Mouse (Mus musculus): ENCODE measurements around the gene Zfp937. TPM values are rescaled to one million over a fixed set of nuclear protein-coding genes. Genes with fewer than 3 reads are reported as not detected.
"Not testable (repeated sequence)": the region's sequence is repeated elsewhere in the genome, so short reads cannot be mapped to it uniquely, and the experiment has no call there.

Gene Zfp937
- polyA plus RNA-seq (2015; fragmentation: Nextera tagmentation; extraction: Ambion mirVana): 0.72 and 1.0 TPM in 2 replicates

- H3K4me1 ChIP-seq (ENCODE audit: insufficient read depth); H3K9me3 ChIP-seq (ENCODE audit: low read length); H3K27me3 ChIP-seq (ENCODE audit: insufficient read depth, low read length); H3K27ac ChIP-seq (ENCODE audit: low read depth); H3K36me3 ChIP-seq (replicated peaks; ENCODE audit: insufficient read depth, low read length): not testable (repeated sequence)
- whole genome bisulfite sequencing (ENCODE audit: insufficient replicate concordance): 4% methylated on average over 15 of the region's 15 CpGs
- Histone ChIP-seq H3K4me2 (ENCODE audit: low read depth, low read length) (peak within 1 kb of the TSS; percentile 48), H3K9ac (replicated peaks) (peak within 1 kb of the TSS; percentile 46; the same call in 1 of the 2 replicates), H3K4me3 (ENCODE audit: low read depth, low read length) (peak within 1 kb of the TSS; percentile 39)
- DNase-seq (peak; percentile 24), ATAC-seq (peak; percentile 98)
Observed at GRCm38 (mm10) chr2:150217600-150218362, at the start of gene Zfp937. TSS of gene Zfp937 (plus strand) at chr2:150218073.

- no peak for DNase-seq
- Histone ChIP-seq H3K4me3 (ENCODE audit: low read depth, low read length) (no peak overlapping the region), H3K4me2 (ENCODE audit: low read depth, low read length) (no peak overlapping the region), H3K27me3 (ENCODE audit: insufficient read depth, low read length) (no peaks in the 10 kb centered on the region), H3K27ac (ENCODE audit: low read depth) (no peak overlapping the region), H3K9me3 (ENCODE audit: low read length) (0 out of 2 replicates have a peak, but pooled peaks cover 2% of the 10 kb centered on the region), H3K4me1 (ENCODE audit: insufficient read depth) (no peaks in the 10 kb centered on the region), H3K36me3 (replicated peaks; ENCODE audit: insufficient read depth, low read length) (no peaks in the 10 kb centered on the region), H3K9ac (replicated peaks) (no peak overlapping the region)
- no peak for TF ChIP-seq EP300 (IDR thresholded peaks at IDR 0.05; ENCODE audit: low read depth)
- no peak for ATAC-seq
Observed at GRCm38 (mm10) chr2:150173833-150174232, 44.0 kb upstream of the Zfp937 start.

DNA sequence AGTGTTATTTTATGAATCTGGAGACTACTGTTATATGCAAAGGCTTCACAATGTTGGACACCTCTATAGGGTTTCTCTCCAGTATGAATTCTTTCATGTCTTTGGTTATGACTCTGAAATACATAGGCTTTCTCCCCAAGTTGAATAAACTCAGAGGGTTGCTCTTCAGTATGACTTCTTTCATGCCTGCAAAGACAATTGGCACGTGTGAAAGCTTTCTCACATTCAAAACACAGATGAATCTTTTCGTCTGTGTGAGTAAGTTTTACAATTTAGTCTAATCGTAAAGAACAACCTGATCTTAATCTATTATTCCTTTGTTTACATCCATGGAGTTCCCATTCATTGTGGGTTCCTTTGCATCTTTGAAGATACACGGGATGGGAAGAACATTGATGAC is 38.3 kb upstream of the Zfp937 start, which contains the start of gene Gm10770:
Gene Gm10770, minus strand, starts transcription at position 101 of the 400 bp plus-strand sequence.
- not testable (repeated sequence) for H3K9me3 ChIP-seq (ENCODE audit: low read length); H3K4me2 ChIP-seq (ENCODE audit: low read depth, low read length); H3K36me3 ChIP-seq (replicated peaks; ENCODE audit: insufficient read depth, low read length); DNase-seq; H3K27ac ChIP-seq (ENCODE audit: low read depth); H3K4me1 ChIP-seq (ENCODE audit: insufficient read depth); H3K9ac ChIP-seq (replicated peaks); H3K4me3 ChIP-seq (ENCODE audit: low read depth, low read length); H3K27me3 ChIP-seq (ENCODE audit: insufficient read depth, low read length); ATAC-seq
- WGBS (ENCODE audit: insufficient replicate concordance): 59% methylated on average over 4 of the region's 4 CpGs

DNA sequence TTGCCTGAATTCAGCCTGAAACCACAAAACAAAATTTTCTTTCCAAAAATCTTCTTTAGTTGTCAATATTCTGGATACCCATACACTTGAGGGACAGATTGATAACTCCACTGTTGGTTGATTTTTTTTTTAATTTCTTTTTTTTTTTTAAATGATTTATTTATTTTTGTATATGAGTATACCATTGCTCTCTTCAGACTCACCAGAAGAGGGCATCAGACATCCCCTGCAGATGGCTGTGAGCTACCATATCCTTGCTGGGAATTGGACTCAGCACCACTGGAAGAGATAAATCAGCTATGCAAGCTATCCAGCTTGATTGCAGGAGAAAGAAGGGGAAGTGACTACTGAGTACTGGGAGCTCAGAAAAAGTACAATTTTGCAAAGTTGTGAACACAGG is 36.8 kb upstream of the Zfp937 start:
- ATAC-seq; DNase-seq; H3K4me3 ChIP-seq (ENCODE audit: low read depth, low read length); H3K36me3 ChIP-seq (replicated peaks; ENCODE audit: insufficient read depth, low read length); H3K27ac ChIP-seq (ENCODE audit: low read depth); H3K9ac ChIP-seq (replicated peaks); H3K27me3 ChIP-seq (ENCODE audit: insufficient read depth, low read length); H3K4me2 ChIP-seq (ENCODE audit: low read depth, low read length); H3K4me1 ChIP-seq (ENCODE audit: insufficient read depth); H3K9me3 ChIP-seq (ENCODE audit: low read length): not testable (repeated sequence)

- not testable (repeated sequence) for H3K27ac ChIP-seq (ENCODE audit: low read depth); H3K4me2 ChIP-seq (ENCODE audit: low read depth, low read length); DNase-seq; H3K27me3 ChIP-seq (ENCODE audit: insufficient read depth, low read length); H3K4me3 ChIP-seq (ENCODE audit: low read depth, low read length); H3K36me3 ChIP-seq (replicated peaks; ENCODE audit: insufficient read depth, low read length); H3K9me3 ChIP-seq (ENCODE audit: low read length); H3K9ac ChIP-seq (replicated peaks); H3K4me1 ChIP-seq (ENCODE audit: insufficient read depth)
- 0 out of 2 replicates have a peak, but pooled peaks have one; percentile 15 for ATAC-seq
- WGBS (ENCODE audit: insufficient replicate concordance): 64% methylated on average over 7 of the region's 7 CpGs
Observed at GRCm38 (mm10) chr2:150181570-150181999, 36.3 kb upstream of the Zfp937 start, which contains the start of gene Gm14139. TSS of gene Gm14139 (plus strand) at chr2:150181755.

- not testable (repeated sequence) for H3K27ac ChIP-seq (ENCODE audit: low read depth); DNase-seq; ATAC-seq; H3K4me1 ChIP-seq (ENCODE audit: insufficient read depth); H3K36me3 ChIP-seq (replicated peaks; ENCODE audit: insufficient read depth, low read length); H3K9me3 ChIP-seq (ENCODE audit: low read length); H3K27me3 ChIP-seq (ENCODE audit: insufficient read depth, low read length)
- H3K4me2 ChIP-seq (ENCODE audit: low read depth, low read length): peak overlapping the region; percentile 48
- WGBS (ENCODE audit: insufficient replicate concordance): 17% methylated on average over 2 of the region's 4 CpGs
- H3K9ac ChIP-seq (replicated peaks): peak overlapping the region; percentile 46; the same call in 1 of the 2 replicates
- peak overlapping the region; percentile 39 for H3K4me3 ChIP-seq (ENCODE audit: low read depth, low read length)
Observed at GRCm38 (mm10) chr2:150218363-150218725, 471 bp downstream of the Zfp937 start.

- not testable (repeated sequence) for H3K4me2 ChIP-seq (ENCODE audit: low read depth, low read length); H3K9ac ChIP-seq (replicated peaks); H3K27me3 ChIP-seq (ENCODE audit: insufficient read depth, low read length); H3K9me3 ChIP-seq (ENCODE audit: low read length); H3K36me3 ChIP-seq (replicated peaks; ENCODE audit: insufficient read depth, low read length); H3K27ac ChIP-seq (ENCODE audit: low read depth); H3K4me3 ChIP-seq (ENCODE audit: low read depth, low read length); DNase-seq; H3K4me1 ChIP-seq (ENCODE audit: insufficient read depth); ATAC-seq
Observed at GRCm38 (mm10) chr2:150223263-150223662, 5.4 kb downstream of the Zfp937 start.

Measured in liver, postnatal 0 days (tissue).